Mouse (Mus musculus) hindbrain, embryonic 12.5 days (tissue): ENCODE measurements around the gene Zfp385c. TPM values are rescaled to one million over a fixed set of nuclear protein-coding genes. Genes with fewer than 3 reads are reported as not detected.
"Not testable (repeated sequence)": the region's sequence is repeated elsewhere in the genome, so short reads cannot be mapped to it uniquely, and the experiment has no call there.

Experiments used
- ATAC-seq: fragments of 200-750 bp; cut with Nextera tagmentation; 2 replicates; pipeline ENCODE4 v1.8.0; 2017; ENCODE audit warnings: moderate TSS enrichment; ENCODE audit not compliant: low FRiP score
- H3K27ac ChIP-seq: fragments of 300-500 bp; sonication (generic); 2 replicates; pipeline ENCODE4 v1.5.1; 2016; ENCODE audit warnings: mild to moderate bottlenecking
- H3K27me3 ChIP-seq: fragments of 300-500 bp; sonication (generic); 2 replicates; pipeline ENCODE4 v1.6.1; 2016; ENCODE audit warnings: mild to moderate bottlenecking
- H3K36me3 ChIP-seq: fragments of 300-500 bp; sonication (generic); 2 replicates; pipeline ENCODE4 v1.6.1; 2016; ENCODE audit warnings: mild to moderate bottlenecking
- H3K4me1 ChIP-seq: fragments of 300-500 bp; sonication (generic); 2 replicates; pipeline ENCODE4 v1.6.1; 2016
- H3K4me2 ChIP-seq: fragments of 300-500 bp; sonication (generic); replicated peaks from 2 replicates; pipeline ENCODE4 v1.6.1; 2016; ENCODE audit warnings: mild to moderate bottlenecking
- H3K4me3 ChIP-seq: fragments of 300-500 bp; sonication (generic); 2 replicates; pipeline ENCODE4 v1.5.1; 2016; ENCODE audit warnings: mild to moderate bottlenecking
- H3K9ac ChIP-seq: fragments of 300-500 bp; sonication (generic); 2 replicates; pipeline ENCODE4 v1.6.1; 2016; ENCODE audit warnings: mild to moderate bottlenecking, moderate library complexity
- H3K9me3 ChIP-seq: fragments of 300-500 bp; sonication (generic); replicated peaks from 2 replicates; pipeline ENCODE4 v1.6.1; 2016; ENCODE audit warnings: mild to moderate bottlenecking
- WGBS: fragments of 180-500 bp; shearing (Covaris S2); methylation state at CpG from one replicate; pipeline ENCODE4 v1.1.7; 2016; 5-methylcytosine and 5-hydroxymethylcytosine counted together
- polyA plus RNA-seq: library from polyadenylated mRNA; unstranded; fragments of >200 nt; fragmentation: Nextera tagmentation; extraction: Ambion mirVana; gene quantifications from 2 replicates; pipeline ENCODE4 v1.2.1, GENCODE M21; 2016

Gene Zfp385c
- polyA plus RNA-seq, 1 experiment from 2014 or later = 0.74 TPM

DNA sequence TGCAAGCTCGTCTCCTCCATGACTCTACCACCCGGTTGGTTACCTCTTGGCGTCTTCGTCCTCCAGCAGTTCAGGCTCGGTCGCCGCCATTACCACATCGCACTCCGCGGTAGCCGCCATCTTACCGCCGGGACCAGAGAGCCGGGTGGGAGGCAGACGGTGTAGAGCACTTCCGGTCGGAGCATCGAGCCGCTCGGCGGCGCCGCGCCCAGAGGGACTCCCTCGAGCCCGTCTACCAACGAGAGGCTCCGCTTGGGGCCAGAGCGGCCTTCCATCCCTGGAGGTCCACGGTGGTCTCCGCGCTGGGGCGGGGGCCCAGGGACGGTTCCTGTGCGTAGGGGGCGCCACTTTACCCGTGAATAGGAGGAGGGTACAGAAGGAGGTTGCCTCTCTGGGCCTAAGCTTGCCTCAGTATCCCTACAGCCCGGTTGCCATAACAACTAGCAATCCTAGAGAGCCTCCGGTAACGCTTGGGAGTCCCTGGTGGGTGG is 72.7 kb downstream of the Zfp385c start:
- ATAC-seq = peak; percentile 97
- H3K36me3 ChIP-seq = peaks cover 5% of the 10 kb centered on the region; the same call in 1 of the 2 replicates
- WGBS = under 1% methylated on average over 40 of the region's 40 CpGs

DNA sequence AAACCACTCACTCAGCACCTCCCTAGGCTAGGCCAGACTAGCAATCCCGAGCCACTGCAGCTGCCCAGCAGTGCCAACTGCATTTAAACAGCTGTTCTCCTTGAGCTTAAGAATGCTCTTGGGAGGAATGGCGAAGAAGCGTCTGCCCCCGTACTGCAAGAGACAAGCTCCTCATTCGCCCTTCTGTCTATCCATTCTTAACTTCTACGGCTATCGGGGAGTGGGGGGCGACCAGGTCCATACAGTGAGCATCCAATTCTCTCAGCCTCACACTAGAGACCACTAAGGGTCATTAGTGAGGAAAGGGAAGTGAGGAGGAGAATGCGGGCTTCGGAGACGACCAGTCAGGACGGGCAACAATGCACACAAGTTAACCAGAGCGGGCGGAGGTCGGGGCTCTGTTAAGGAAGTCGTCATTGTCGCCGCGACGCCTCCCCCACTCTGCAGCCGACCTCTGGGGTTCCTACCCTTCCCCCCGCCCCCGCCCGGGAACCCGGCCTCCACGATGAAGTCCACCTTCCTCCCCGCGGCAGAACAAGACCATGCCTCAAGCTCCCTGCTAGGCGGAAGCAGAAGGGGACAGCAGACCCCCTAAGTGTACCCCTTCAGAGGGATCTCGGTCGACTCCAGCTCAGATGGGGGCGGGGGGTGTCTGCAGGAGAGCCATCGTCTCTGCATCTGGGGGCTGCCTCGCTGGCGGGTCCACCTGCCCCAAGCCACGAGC is 73.3 kb downstream of the Zfp385c start, which contains the start of gene Nkiras2:
TSS of gene Nkiras2 (plus strand) at position 484 of the 724 bp plus-strand sequence.
- Histone ChIP-seq H3K27ac (peak within 1 kb of the TSS; percentile 93), H3K27me3 (no peaks in the 10 kb centered on the region), H3K9ac (peak within 1 kb of the TSS; percentile 93), H3K9me3 (no peaks in the 10 kb centered on the region), H3K4me3 (peak within 1 kb of the TSS; percentile 90), H3K4me2 (peak within 1 kb of the TSS; percentile 84), H3K4me1 (peaks cover 28% of the 10 kb centered on the region), H3K36me3 (0 out of 2 replicates have a peak, but pooled peaks cover 2% of the 10 kb centered on the region)
- ATAC-seq = peak; percentile 69
- under 1% methylated on average over 36 of the region's 36 CpGs for WGBS

More for the DNA sequence above, 72.7 kb downstream of the Zfp385c start:
- peaks cover 32% of the 10 kb centered on the region for H3K4me1 ChIP-seq
- H3K4me2 ChIP-seq = peak overlapping the region; percentile 84
- H3K27ac ChIP-seq = peak overlapping the region; percentile 93
- H3K9me3 ChIP-seq = no peaks in the 10 kb centered on the region
- peak overlapping the region; percentile 90 for H3K4me3 ChIP-seq
- no peaks in the 10 kb centered on the region for H3K27me3 ChIP-seq
- H3K9ac ChIP-seq = peak overlapping the region; percentile 93

DNA sequence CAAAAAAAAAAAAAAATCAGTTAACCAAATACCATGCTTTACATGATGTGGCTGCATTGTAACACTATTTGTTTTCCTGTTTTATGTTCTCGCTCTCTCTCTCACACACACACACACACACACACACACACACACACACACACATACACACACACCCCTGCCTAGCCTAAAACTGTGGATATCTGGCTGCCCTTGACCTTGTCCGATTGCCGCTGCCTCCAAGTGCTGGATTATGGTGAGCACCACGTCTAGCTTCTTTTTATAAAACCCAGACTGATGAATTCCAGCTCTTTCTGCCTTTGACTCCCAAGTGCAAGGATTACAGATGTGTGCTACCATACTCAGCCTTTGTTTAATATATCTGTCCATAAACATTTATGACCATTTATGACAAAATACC is 74.8 kb downstream of the Zfp385c start:
- peak overlapping the region; percentile 84 for H3K4me2 ChIP-seq

DNA sequence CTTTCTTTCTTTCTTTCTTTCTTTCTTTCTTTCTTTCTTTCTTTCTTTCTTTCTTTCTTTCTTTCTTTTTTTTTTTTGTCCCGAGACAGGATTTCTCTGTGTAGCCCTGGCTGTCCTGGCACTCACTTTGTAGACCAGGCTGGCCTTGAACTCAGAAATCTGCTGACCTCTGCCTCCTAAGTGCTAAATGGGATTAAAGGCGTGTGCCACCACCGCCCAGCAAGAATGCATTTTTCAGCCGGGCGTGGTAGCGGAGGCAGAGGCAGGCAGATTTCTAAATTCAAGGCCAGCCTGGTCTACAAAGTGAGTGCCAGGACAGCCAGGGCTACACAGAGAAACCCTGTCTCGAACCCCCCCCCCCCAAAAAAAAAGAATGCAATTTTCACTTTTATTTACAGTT is 75.4 kb downstream of the Zfp385c start:
- H3K4me1 ChIP-seq = peaks cover 22% of the 10 kb centered on the region
- not testable (repeated sequence) for H3K36me3 ChIP-seq, H3K9me3 ChIP-seq, H3K27ac ChIP-seq, H3K4me2 ChIP-seq, H3K4me3 ChIP-seq, H3K9ac ChIP-seq, H3K27me3 ChIP-seq, ATAC-seq
- WGBS = 94% methylated on average over 7 of the region's 7 CpGs

More for the DNA sequence above, 74.8 kb downstream of the Zfp385c start:
- H3K27me3 ChIP-seq = no peaks in the 10 kb centered on the region
- no peaks in the 10 kb centered on the region for H3K9me3 ChIP-seq
- no peak overlapping the region for H3K27ac ChIP-seq
- peaks cover 21% of the 10 kb centered on the region for H3K4me1 ChIP-seq
- H3K4me3 ChIP-seq = 0 out of 2 replicates have a peak overlapping the region, but pooled peaks have one; percentile 90
- H3K36me3 ChIP-seq = peaks cover 2% of the 10 kb centered on the region; the same call in 1 of the 2 replicates
- no peak for ATAC-seq
- 93% methylated on average over 4 of the region's 4 CpGs for WGBS
- 0 out of 2 replicates have a peak overlapping the region, but pooled peaks have one; percentile 93 for H3K9ac ChIP-seq

DNA sequence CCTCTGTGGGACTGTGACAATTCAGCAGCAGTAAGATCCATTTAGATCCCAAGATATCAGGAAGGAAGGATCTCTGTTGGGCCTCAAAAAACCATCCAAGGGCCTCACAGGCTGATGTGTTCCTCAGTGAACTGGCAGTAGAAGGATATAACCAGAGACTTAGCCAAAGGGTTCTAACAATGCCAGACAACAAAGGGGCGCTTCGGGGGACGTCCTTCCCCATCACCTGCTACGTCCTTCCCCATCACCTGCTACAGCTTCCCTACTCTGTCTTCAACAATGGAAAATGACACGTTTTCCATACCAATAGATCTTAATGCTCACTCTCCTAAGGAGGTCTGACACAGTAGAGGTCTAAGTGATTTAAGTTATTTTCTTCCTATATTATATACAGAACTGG is 75.9 kb downstream of the Zfp385c start:
- no peaks in the 10 kb centered on the region for H3K27me3 ChIP-seq
- ATAC-seq = no peak
- 90% methylated on average over 5 of the region's 5 CpGs for WGBS

DNA sequence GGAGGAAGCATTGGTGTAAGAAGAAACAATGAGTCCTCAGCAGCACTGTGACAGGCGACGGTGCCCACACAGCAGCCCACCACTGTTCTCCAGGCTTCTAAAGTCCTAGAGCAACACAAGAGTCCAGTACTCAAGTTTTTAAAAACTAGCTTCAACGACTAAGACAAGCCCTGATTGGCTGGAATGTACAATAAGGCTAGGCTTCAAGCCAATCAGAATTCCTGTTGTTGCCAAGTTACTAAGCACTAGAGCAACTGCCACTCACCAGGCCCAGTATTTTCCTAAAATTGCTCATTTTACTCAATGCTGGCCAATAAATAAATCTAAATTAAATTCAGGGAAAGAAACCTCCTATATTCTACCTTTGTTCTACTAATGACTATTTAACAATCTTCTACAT is 79.0 kb downstream of the Zfp385c start:
- Histone ChIP-seq H3K9ac (no peak overlapping the region), H3K27ac (no peak overlapping the region), H3K4me2 (no peak overlapping the region), H3K36me3 (peaks cover 7% of the 10 kb centered on the region; the same call in 1 of the 2 replicates), H3K27me3 (no peaks in the 10 kb centered on the region), H3K4me3 (no peak overlapping the region), H3K4me1 (peaks cover 12% of the 10 kb centered on the region), H3K9me3 (no peaks in the 10 kb centered on the region)
- no peak for ATAC-seq
- WGBS = 91% methylated on average over 3 of the region's 3 CpGs

More for the DNA sequence above, 75.9 kb downstream of the Zfp385c start:
- Histone ChIP-seq H3K36me3 (peaks cover 6% of the 10 kb centered on the region; the same call in 1 of the 2 replicates), H3K27ac (no peak overlapping the region), H3K4me1 (peaks cover 22% of the 10 kb centered on the region), H3K9me3 (no peaks in the 10 kb centered on the region), H3K4me3 (no peak overlapping the region), H3K9ac (no peak overlapping the region), H3K4me2 (no peak overlapping the region)

DNA sequence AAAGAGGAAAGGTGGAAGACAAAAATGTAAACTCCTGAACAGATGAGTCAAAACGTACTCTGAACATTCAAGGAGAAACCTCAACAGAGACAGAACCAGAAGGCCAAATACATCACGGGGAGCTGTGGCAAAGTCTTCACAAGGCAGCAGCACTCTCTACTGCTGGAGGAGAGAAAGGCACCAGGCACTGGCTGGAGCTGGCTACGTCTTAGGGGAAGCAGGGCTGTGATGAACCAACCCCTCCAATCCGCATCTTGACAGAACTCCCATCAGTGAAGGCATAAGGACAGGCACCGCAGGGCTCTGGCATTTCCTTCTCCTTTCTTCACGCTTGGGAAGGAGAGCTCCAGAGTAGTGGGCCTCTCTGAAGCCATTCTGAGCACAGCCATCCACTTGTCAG is 80.6 kb downstream of the Zfp385c start:
- no peak overlapping the region for H3K9ac ChIP-seq
- no peak overlapping the region for H3K27ac ChIP-seq
- H3K36me3 ChIP-seq = peaks cover 9% of the 10 kb centered on the region; the same call in 1 of the 2 replicates
- no peak overlapping the region for H3K4me3 ChIP-seq
- WGBS = 84% methylated on average over 6 of the region's 6 CpGs
- no peaks in the 10 kb centered on the region for H3K27me3 ChIP-seq
- no peak overlapping the region for H3K4me2 ChIP-seq
- ATAC-seq = no peak
- no peaks in the 10 kb centered on the region for H3K9me3 ChIP-seq
- H3K4me1 ChIP-seq = peaks cover 3% of the 10 kb centered on the region; the same call in 1 of the 2 replicates

DNA sequence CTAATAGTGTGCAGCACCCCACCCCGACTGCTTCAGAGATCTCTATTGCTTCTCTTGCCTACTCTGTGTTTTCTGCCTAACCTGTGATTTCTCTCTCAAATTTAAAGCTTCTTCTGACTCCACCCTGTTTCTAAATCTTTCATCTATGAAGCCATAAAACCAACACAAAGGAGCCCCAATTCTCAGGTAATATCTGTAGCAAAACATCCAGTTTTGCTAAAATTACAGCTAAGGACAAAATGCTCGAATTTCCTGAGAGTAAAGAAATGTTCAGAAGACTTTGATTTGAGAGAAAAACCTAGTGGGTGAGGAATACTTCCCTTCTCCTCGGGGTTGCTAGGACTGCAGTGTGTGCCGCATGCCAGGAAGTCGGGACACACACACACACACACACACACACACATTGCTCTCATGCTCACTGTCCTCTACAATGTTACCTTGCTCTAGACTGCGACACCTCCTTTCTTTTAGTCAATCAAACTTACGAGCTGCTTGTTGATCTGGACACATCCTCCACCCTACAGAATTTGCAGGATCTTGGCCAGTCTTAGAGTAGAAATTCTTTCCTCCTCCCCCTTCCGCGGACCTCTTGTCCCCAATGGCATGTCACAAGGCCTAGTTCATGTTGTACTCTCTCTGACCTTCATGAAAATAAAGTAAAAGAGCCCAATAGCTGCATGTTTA is 82.1 kb downstream of the Zfp385c start:
- Histone ChIP-seq H3K27me3 (no peaks in the 10 kb centered on the region), H3K4me3 (no peak overlapping the region), H3K36me3 (peaks cover 7% of the 10 kb centered on the region; the same call in 1 of the 2 replicates), H3K4me2 (no peak overlapping the region), H3K27ac (no peak overlapping the region), H3K4me1 (peaks cover 3% of the 10 kb centered on the region; the same call in 1 of the 2 replicates), H3K9me3 (no peaks in the 10 kb centered on the region), H3K9ac (no peak overlapping the region)
- ATAC-seq = no peak
- WGBS = 80% methylated on average over 9 of the region's 9 CpGs

DNA sequence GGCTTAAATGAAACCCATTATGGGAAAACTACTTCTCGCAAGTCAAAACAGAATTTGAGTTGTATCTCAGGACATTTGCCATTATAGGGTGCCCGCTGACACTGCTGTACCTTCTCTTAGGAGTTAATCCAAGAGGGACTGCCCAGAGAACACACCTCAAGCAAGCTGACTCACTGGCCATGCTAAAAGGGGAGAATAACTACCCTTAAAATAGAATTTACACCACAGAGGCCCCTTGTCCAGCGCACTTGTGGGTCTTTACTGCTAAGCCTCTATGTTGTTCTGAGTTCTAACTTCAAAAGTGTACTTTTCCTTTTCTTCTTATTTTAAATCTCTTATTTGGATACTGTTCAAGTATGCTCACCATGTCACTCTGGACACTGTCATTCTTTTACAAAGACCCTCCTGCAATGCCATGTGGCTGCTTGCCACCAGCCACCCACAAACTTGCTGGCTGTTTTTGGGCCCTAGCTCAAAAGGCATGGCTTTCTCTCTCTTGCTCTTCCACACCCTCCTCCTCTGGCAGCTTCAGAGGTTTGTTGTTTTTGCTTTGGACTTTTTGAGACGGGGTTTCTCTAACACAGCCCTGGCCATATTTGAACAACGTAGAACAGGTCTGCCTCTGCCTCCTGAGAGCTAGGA is 82.8 kb downstream of the Zfp385c start:
- WGBS = 94% methylated on average over 5 of the region's 5 CpGs

DNA sequence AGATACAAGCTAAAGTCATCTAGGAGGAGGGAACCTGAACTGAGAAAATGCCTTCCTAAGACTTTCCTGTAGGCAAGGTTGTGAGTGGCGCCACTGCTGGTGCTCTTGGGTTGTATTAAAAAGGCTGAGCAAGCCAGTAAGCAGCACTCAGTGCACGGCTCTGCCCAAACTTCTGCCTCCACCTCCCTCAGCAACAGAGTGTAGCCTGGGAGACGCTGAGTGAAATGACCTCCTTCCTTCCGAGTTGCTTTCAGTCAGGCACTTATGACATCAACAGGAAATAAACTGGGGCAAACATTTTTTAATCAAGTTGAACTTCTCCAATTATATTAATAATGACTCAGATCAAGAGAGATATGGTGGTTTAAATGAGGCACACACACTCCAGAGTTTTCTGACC is 83.5 kb downstream of the Zfp385c start:
- WGBS = 79% methylated on average over 4 of the region's 4 CpGs
- Histone ChIP-seq H3K27me3 (no peaks in the 10 kb centered on the region), H3K4me3 (no peak overlapping the region), H3K9ac (no peak overlapping the region), H3K9me3 (no peaks in the 10 kb centered on the region), H3K36me3 (peaks cover 7% of the 10 kb centered on the region; the same call in 1 of the 2 replicates), H3K4me1 (peaks cover 3% of the 10 kb centered on the region; the same call in 1 of the 2 replicates), H3K27ac (no peak overlapping the region), H3K4me2 (no peak overlapping the region)
- no peak for ATAC-seq

More for the DNA sequence above, 82.8 kb downstream of the Zfp385c start:
- no peak overlapping the region for H3K4me3 ChIP-seq
- H3K9me3 ChIP-seq = no peaks in the 10 kb centered on the region
- no peak overlapping the region for H3K4me2 ChIP-seq
- H3K36me3 ChIP-seq = peaks cover 7% of the 10 kb centered on the region; the same call in 1 of the 2 replicates
- no peak for ATAC-seq
- no peaks in the 10 kb centered on the region for H3K27me3 ChIP-seq
- H3K27ac ChIP-seq = no peak overlapping the region
- H3K9ac ChIP-seq = no peak overlapping the region
- H3K4me1 ChIP-seq = peaks cover 3% of the 10 kb centered on the region; the same call in 1 of the 2 replicates

DNA sequence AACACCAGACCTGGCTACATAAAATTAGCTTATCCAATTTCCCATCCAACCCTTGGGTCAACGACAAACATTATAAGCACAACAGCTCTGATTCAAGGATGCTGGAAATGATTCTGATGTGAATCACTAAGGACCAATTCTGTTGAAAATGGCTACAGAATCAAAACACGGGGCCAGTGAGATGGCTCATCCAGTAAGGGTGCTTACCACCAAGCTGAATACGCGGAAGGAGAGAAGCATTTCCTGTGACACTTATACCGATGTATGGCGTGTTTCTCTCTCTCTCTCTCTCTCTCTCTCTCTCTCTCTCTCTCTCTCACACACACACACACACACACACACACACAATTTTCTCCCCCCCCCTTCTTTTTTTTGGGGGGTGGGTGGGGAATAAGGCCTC is 85.1 kb downstream of the Zfp385c start:
- Histone ChIP-seq H3K9me3 (no peaks in the 10 kb centered on the region), H3K36me3 (0 out of 2 replicates have a peak, but pooled peaks cover 11% of the 10 kb centered on the region), H3K4me3 (no peak overlapping the region), H3K4me1 (no peaks in the 10 kb centered on the region), H3K9ac (no peak overlapping the region), H3K4me2 (no peak overlapping the region), H3K27me3 (no peaks in the 10 kb centered on the region), H3K27ac (no peak overlapping the region)
- ATAC-seq = no peak
- 87% methylated on average over 6 of the region's 6 CpGs for WGBS

DNA sequence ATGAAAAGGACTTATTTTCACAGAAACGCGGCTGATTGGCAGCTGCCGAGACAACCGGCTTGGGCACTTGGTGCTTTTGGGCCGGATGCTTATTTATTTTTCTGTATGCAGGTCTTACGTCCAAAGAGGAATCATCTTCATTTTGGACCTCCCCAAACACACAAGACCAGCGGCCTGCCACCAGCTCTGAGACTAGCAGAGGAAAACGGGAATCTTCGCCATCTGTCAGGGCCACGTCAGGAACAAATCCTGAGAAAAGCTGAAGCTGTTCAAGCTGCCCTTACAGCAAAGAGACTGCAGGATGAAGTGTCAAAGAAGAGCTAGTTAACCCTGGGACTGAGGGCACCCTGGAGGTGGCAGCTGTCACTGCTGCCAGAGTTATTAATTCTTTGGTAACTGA is 86.8 kb downstream of the Zfp385c start:
- ATAC-seq = no peak
- no peak overlapping the region for H3K4me2 ChIP-seq
- no peak overlapping the region for H3K27ac ChIP-seq
- 88% methylated on average over 10 of the region's 10 CpGs for WGBS
- no peaks in the 10 kb centered on the region for H3K4me1 ChIP-seq
- no peaks in the 10 kb centered on the region for H3K27me3 ChIP-seq
- H3K4me3 ChIP-seq = no peak overlapping the region
- H3K36me3 ChIP-seq = peaks cover 26% of the 10 kb centered on the region
- H3K9ac ChIP-seq = no peak overlapping the region
- no peaks in the 10 kb centered on the region for H3K9me3 ChIP-seq
